Mouse (Mus musculus) olfactory bulb, adult 2 months (tissue): ENCODE measurements around the gene Kat2b. TPM values are rescaled to one million over a fixed set of nuclear protein-coding genes. Genes with fewer than 3 reads are reported as not detected.
"Not testable (repeated sequence)": the region's sequence is repeated elsewhere in the genome, so short reads cannot be mapped to it uniquely, and the experiment has no call there.

ENCODE experiments used
- H3K27ac ChIP-seq: fragments of 200-500 bp; 2 replicates; pipeline ENCODE4 v1.5.1; 2012; ENCODE audit warnings: low read depth, low read length; ENCODE audit not compliant: insufficient read depth
- H3K4me1 ChIP-seq: fragments of 200-500 bp; 2 replicates; pipeline ENCODE4 v1.6.1; 2012; ENCODE audit warnings: low read length; ENCODE audit not compliant: control insufficient read depth, insufficient read depth
- H3K4me3 ChIP-seq: fragments of 200-500 bp; 2 replicates; pipeline ENCODE4 v1.5.1; 2012; ENCODE audit warnings: mild to moderate bottlenecking, low read depth, low read length, moderate library complexity; ENCODE audit not compliant: insufficient read depth
- CTCF ChIP-seq: fragments of 200-500 bp; IDR thresholded peaks from 2 replicates; pipeline ENCODE4 v1.5.1; 2012; ENCODE audit warnings: low read depth, mild to moderate bottlenecking, low read length, moderate library complexity; ENCODE audit not compliant: insufficient read depth
- POLR2A ChIP-seq: fragments of 200-500 bp; IDR thresholded peaks from 2 replicates; pipeline ENCODE4 v1.6.1; 2012; ENCODE audit warnings: mild to moderate bottlenecking, low read depth, low read length, moderate library complexity; ENCODE audit not compliant: insufficient read depth
- WGBS: fragments of 180-500 bp; shearing (Covaris S2); methylation state at CpG from one replicate; pipeline ENCODE4 v1.1.7; 2018; 5-methylcytosine and 5-hydroxymethylcytosine counted together
- polyA plus RNA-seq: library from polyadenylated mRNA; stranded (reverse); fragments of >200 nt; gene quantifications from 2 replicates; pipeline ENCODE4 v1.2.4, GENCODE M21; 2012; ENCODE audit warnings: low replicate concordance; ENCODE audit not compliant: missing spikeins, insufficient read depth, insufficient read length

Kat2b gene
- polyA plus RNA-seq, 1 experiment, result not detected

DNA sequence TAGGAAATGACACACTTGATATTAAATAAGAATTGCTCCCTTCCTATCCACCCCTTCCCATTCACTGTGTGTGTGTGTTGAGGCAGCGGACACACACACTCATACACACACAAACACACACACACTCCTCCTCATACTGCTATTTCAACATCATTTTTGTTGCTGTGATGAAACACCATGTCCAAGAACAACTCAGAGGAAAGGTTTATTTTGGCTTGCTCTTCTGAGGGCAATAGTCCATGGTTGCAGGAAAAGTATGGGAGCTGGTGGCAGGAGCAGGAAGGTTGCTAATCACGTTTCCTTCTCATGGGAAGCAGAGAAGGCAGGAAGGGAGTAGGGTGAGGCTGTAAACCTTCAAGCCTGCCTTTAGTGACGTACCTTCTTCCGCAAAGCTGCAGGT lies 76.7 kb downstream of the Kat2b start:
- TF ChIP-seq CTCF, result no peak
- no peak for TF ChIP-seq POLR2A
- H3K27ac ChIP-seq, result no peak overlapping the region
- H3K4me3 ChIP-seq, result no peak overlapping the region
- 89% methylated on average over 4 of the region's 4 CpGs for WGBS
- no peaks in the 10 kb centered on the region for H3K4me1 ChIP-seq

- H3K4me3 ChIP-seq, result no peak overlapping the region
- H3K27ac ChIP-seq, result no peak overlapping the region
- TF ChIP-seq POLR2A (no peak), CTCF (no peak)
- no peaks in the 10 kb centered on the region for H3K4me1 ChIP-seq
- 73% methylated on average over 2 of the region's 2 CpGs for WGBS
Measured at GRCm38 (mm10) chr17:53650251-53650661, 83.6 kb downstream of the Kat2b start.

- WGBS, result 79% methylated on average over 4 of the region's 4 CpGs
- TF ChIP-seq POLR2A, result no peak
- TF ChIP-seq CTCF, result no peak
- Histone ChIP-seq H3K4me1 (0 out of 2 replicates have a peak, but pooled peaks cover under 1% of the 10 kb centered on the region), H3K4me3 (no peak overlapping the region), H3K27ac (no peak overlapping the region)
Measured at GRCm38 (mm10) chr17:53654596-53654995, 87.9 kb downstream of the Kat2b start.

DNA sequence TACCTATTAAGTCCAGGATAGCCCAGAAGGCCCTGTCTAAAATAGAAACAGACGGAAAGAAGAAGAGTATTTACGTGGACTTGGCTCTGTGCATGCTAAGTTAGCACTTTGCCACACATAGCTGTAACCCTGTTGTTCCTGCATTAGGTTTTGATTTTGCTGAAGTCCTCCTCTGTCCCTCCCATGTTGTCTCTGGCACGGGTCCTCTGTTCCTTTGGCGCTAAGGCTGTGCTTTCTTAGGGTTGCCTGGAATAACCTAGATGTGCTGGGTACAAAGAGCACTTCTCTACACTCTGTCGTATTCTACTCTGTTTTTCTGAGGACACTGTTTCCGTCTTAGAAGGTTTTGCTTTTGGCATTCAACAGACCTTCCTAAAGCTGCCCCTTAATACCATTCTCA lies 88.4 kb downstream of the Kat2b start:
- no peak overlapping the region for H3K27ac ChIP-seq
- TF ChIP-seq CTCF (no peak), POLR2A (no peak)
- 0 out of 2 replicates have a peak, but pooled peaks cover 2% of the 10 kb centered on the region for H3K4me1 ChIP-seq
- H3K4me3 ChIP-seq, result no peak overlapping the region
- 89% methylated on average over 6 of the region's 6 CpGs for WGBS

DNA sequence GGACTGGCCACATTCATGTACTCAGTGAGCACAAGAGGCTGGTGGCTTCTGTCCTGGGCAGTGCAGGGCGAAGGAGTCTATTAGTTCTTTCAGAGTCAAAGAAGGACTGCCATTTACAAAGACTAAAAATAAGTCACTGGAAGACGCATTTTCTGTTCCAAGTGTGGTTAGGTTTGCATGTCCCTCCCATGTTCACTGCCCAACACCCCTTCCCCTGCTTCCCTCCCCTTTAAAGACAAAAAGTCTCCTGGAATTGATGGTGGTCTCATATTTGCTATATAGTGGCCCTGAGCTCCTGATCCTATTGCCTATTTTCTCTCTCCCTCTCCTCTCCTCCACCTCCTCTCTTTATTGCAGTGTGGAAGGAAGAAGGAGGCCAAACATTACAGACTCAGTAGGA lies 89.3 kb downstream of the Kat2b start:
- H3K27ac ChIP-seq, result no peak overlapping the region
- 0 out of 2 replicates have a peak, but pooled peaks cover 2% of the 10 kb centered on the region for H3K4me1 ChIP-seq
- TF ChIP-seq CTCF, result no peak
- TF ChIP-seq POLR2A, result no peak
- no peak overlapping the region for H3K4me3 ChIP-seq
- 76% methylated on average over 2 of the region's 2 CpGs for WGBS

DNA sequence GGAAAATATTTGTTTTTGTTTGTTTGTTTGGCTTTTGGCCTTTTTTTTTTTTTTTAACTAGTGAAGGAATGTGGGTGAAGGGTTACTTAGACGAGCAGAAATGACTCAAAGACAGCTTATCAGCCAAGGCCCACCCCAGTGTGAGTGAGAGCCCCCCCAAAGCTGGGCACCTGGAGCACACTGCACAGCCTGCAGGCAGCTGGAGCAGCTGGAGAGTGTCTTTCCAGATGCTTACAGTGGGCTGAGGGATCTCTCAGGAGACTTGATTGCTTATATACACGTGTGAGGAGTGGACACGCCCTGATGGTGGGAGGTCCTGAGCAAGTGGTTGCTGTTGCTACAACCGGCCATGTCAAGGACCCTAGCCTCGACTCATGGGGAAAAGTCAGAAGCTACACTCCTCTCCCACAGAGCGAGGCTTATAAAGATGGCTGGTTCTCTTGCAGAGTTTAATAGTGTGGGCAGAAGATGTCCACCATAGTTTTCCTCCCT lies 89.8 kb downstream of the Kat2b start:
- no peak for TF ChIP-seq POLR2A
- TF ChIP-seq CTCF, result no peak
- 78% methylated on average over 6 of the region's 6 CpGs for WGBS
- 0 out of 2 replicates have a peak, but pooled peaks cover 2% of the 10 kb centered on the region for H3K4me1 ChIP-seq
- H3K4me3 ChIP-seq, result no peak overlapping the region
- no peak overlapping the region for H3K27ac ChIP-seq

DNA sequence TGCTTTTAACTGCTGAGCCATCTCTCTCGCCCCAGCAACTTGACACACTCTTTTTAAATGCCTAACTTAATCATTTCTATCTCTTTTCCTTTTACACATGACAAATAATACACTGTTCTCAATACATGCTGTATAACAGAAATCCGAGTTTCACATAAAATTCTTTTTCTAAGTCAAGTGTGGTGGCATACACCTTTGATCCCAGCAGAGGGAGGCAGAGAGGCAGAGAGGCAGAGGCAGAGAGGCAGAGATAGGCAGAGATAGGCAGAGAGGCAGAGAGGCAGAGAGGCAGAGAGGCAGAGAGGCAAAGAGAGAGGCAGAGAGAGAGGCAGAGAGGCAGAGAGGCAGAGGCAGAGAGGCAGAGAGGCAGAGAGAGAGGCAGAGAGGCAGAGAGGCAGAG lies 90.7 kb downstream of the Kat2b start:
- H3K27ac ChIP-seq, H3K4me1 ChIP-seq, H3K4me3 ChIP-seq: not testable (repeated sequence)
- WGBS, result 73% methylated on average over 2 of the region's 2 CpGs

DNA sequence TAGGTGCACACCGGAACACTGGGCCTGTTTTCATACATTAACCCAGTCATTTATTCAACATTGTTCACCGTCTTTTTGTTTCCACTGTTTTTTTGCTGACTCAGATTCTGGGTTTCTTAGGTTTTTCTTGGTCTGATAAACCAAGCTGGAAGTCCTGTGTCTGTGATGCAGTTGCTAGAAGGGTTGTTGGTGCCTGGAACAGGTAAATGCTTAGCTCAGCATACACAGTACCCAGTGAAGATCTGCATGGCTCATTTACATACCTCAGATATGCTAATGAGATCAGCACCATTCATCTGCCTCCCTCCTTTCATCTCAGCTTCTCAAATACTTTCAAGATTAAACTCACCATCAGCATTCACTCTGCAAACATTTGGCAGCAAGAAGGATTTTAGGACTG lies 92.0 kb downstream of the Kat2b start:
- WGBS, result 62% methylated on average over 2 of the region's 2 CpGs
- TF ChIP-seq POLR2A (no peak), CTCF (no peak)
- Histone ChIP-seq H3K4me1 (0 out of 2 replicates have a peak, but pooled peaks cover 2% of the 10 kb centered on the region), H3K27ac (no peak overlapping the region), H3K4me3 (no peak overlapping the region)

GRCm38 (mm10) chr17:53659230-53659629 lies 92.6 kb downstream of the Kat2b start:
- TF ChIP-seq CTCF (no peak), POLR2A (no peak)
- Histone ChIP-seq H3K4me1 (0 out of 2 replicates have a peak, but pooled peaks cover 2% of the 10 kb centered on the region), H3K4me3 (no peak overlapping the region), H3K27ac (no peak overlapping the region)
- WGBS, result 56% methylated on average over 8 of the region's 8 CpGs

GRCm38 (mm10) chr17:53659738-53660137 lies 93.1 kb downstream of the Kat2b start:
- Histone ChIP-seq H3K4me3 (no peak overlapping the region), H3K27ac (no peak overlapping the region), H3K4me1 (0 out of 2 replicates have a peak, but pooled peaks cover 2% of the 10 kb centered on the region)
- WGBS, result 20% methylated on average over 4 of the region's 4 CpGs
- TF ChIP-seq CTCF, result no peak
